Mouse (Mus musculus): ENCODE measurements around the gene Tmprss12.
"Not testable (repeated sequence)": the region's sequence is repeated elsewhere in the genome, so short reads cannot be mapped to it uniquely, and the experiment has no call there.

- not testable (repeated sequence) for TF ChIP-seq CTCF (IDR thresholded peaks at IDR 0.05; ENCODE audit: extremely low read depth, insufficient read depth, insufficient read length, insufficient replicate concordance); POLR2A (IDR thresholded peaks at IDR 0.05; ENCODE audit: low read depth, low read length)
Observed at GRCm38 (mm10) chr15:100273791-100274308, 6.8 kb upstream of the Tmprss12 start.
